Comparison of ENCODE assay signal across 8 mouse cellular contexts in genomic region chr6:31075572-31076477, GRCm38 (mm10).
A peak's percentile ranks its signal among the peaks of the same experiment; 100 is the strongest.
DNase-seq lines count a peak whose midpoint lies in the region; ATAC-seq lines count a peak whose summit lies in the region.

No protein-coding gene starts in this region.

- peaks cover 22% of the 10 kb centered on the region for H3K4me1 ChIP-seq in forebrain, embryonic 12.5 days
- H3K4me1 ChIP-seq in hindbrain, embryonic 10.5 days (replicated peaks) = peaks cover 26% of the 10 kb centered on the region

- 0 out of 2 replicates have a peak overlapping the region, but pooled peaks have one; percentile 31 for H3K27ac ChIP-seq in forebrain, embryonic 12.5 days
- peak overlapping the region; percentile 70; the same call in 1 of the 2 replicates for H3K27ac ChIP-seq in hindbrain, embryonic 10.5 days

- no peak overlapping the region for H3K4me3 ChIP-seq in forebrain, embryonic 12.5 days (replicated peaks)
- no peak overlapping the region for H3K4me3 ChIP-seq in hindbrain, embryonic 10.5 days

- ATAC-seq in forebrain, embryonic 12.5 days (ENCODE audit: low FRiP score) = peak; percentile 85
- ATAC-seq in megakaryocyte progenitor cell, adult 5-6 weeks (replicated peaks; ENCODE audit: poor library complexity) = peak; percentile 51

- H3K36me3 ChIP-seq in forebrain, embryonic 12.5 days (replicated peaks) = no peaks in the 10 kb centered on the region
- no peaks in the 10 kb centered on the region for H3K36me3 ChIP-seq in hindbrain, embryonic 10.5 days

- H3K27me3 ChIP-seq in forebrain, embryonic 12.5 days = no peaks in the 10 kb centered on the region
- H3K27me3 ChIP-seq in hindbrain, embryonic 10.5 days (ENCODE audit: insufficient read depth, poor library complexity, severe bottlenecking) = no peaks in the 10 kb centered on the region

- no peaks in the 10 kb centered on the region for H3K9me3 ChIP-seq in forebrain, embryonic 12.5 days
- H3K9me3 ChIP-seq in hindbrain, embryonic 10.5 days = no peaks in the 10 kb centered on the region

- 21% methylated on average over 13 of the region's 13 CpGs for WGBS in forebrain, embryonic 12.5 days
- 18% methylated on average over 13 of the region's 13 CpGs for WGBS in hindbrain, embryonic 10.5 days

- peak; percentile 71 to 84 for DNase-seq in adrenal gland, adult (ENCODE audit: inconsistent age in 2 of 2, low spot score in 1 of 2)
- no peak for DNase-seq in adrenal gland, adult 8-10 months
- DNase-seq in cerebellum, adult 11 months = peak; percentile 70
- peak; percentile 83 for DNase-seq in hindbrain, embryonic 10.5 days (ENCODE audit: low spot score)
- DNase-seq in layer of hippocampus, postnatal 14 days (ENCODE audit: low spot score in 2 of 2) = peak; percentile 70 to 75
- peak; percentile 80 to 87 for DNase-seq in right cerebral cortex, postnatal 10 days (ENCODE audit: low spot score in 2 of 2)

- H3K9ac ChIP-seq in forebrain, embryonic 12.5 days = peak overlapping the region; percentile 17; the same call in 1 of the 2 replicates

- H3K4me2 ChIP-seq in forebrain, embryonic 12.5 days = no peak overlapping the region
